Mouse (Mus musculus): Measurements from ENCODE around the gene Nudt14. TPM values are rescaled to one million over a fixed set of nuclear protein-coding genes. Genes with fewer than 3 reads are reported as not detected.

Gene Nudt14
- polyA plus RNA-seq, 1 experiment = 66.1 TPM

GRCm38 (mm10) chr12:112927265-112927664 lies 14.7 kb downstream of the Nudt14 start:
- WGBS = 49% methylated on average over 14 of the region's 14 CpGs
- Histone ChIP-seq H3K27ac (ENCODE audit: insufficient read depth, low read depth, low read length) (no peak overlapping the region), H3K4me1 (ENCODE audit: control insufficient read depth, insufficient read depth, low read length) (no peaks in the 10 kb centered on the region), H3K36me3 (ENCODE audit: control insufficient read depth, insufficient read depth, low read length) (no peaks in the 10 kb centered on the region), H3K4me3 (ENCODE audit: insufficient read depth, low read depth, low read length) (no peak overlapping the region), H3K27me3 (replicated peaks; ENCODE audit: control insufficient read depth, insufficient read depth, low read length) (peaks cover 2% of the 10 kb centered on the region; the same call in 1 of the 2 replicates)
- no peak for DNase-seq
- TF ChIP-seq POLR2A (IDR thresholded peaks at IDR 0.05; ENCODE audit: low read depth, low read length) = no peak
- TF ChIP-seq CTCF (conservative IDR thresholded peaks at IDR 0.05; ENCODE audit: insufficient read depth, insufficient read length, low read depth, low read length) = no peak

GRCm38 (mm10) chr12:112925950-112926349 lies 16.0 kb downstream of the Nudt14 start:
- DNase-seq = no peak
- WGBS = 92% methylated on average over 6 of the region's 6 CpGs
- TF ChIP-seq CTCF (conservative IDR thresholded peaks at IDR 0.05; ENCODE audit: insufficient read depth, insufficient read length, low read depth, low read length) (no peak), POLR2A (IDR thresholded peaks at IDR 0.05; ENCODE audit: low read depth, low read length) (no peak)
- no peak overlapping the region for H3K4me3 ChIP-seq (ENCODE audit: insufficient read depth, low read depth, low read length)
- H3K27ac ChIP-seq (ENCODE audit: insufficient read depth, low read depth, low read length) = no peak overlapping the region
- H3K4me1 ChIP-seq (ENCODE audit: control insufficient read depth, insufficient read depth, low read length) = no peaks in the 10 kb centered on the region
- H3K36me3 ChIP-seq (ENCODE audit: control insufficient read depth, insufficient read depth, low read length) = no peaks in the 10 kb centered on the region
- H3K27me3 ChIP-seq (replicated peaks; ENCODE audit: control insufficient read depth, insufficient read depth, low read length) = peaks cover 2% of the 10 kb centered on the region; the same call in 1 of the 2 replicates

GRCm38 (mm10) chr12:112922541-112922940 lies 19.4 kb downstream of the Nudt14 start:
- Histone ChIP-seq H3K4me3 (ENCODE audit: insufficient read depth, low read depth, low read length) (no peak overlapping the region), H3K27ac (ENCODE audit: insufficient read depth, low read depth, low read length) (no peak overlapping the region), H3K27me3 (replicated peaks; ENCODE audit: control insufficient read depth, insufficient read depth, low read length) (no peaks in the 10 kb centered on the region), H3K36me3 (ENCODE audit: control insufficient read depth, insufficient read depth, low read length) (no peaks in the 10 kb centered on the region), H3K4me1 (ENCODE audit: control insufficient read depth, insufficient read depth, low read length) (no peaks in the 10 kb centered on the region)
- no peak for TF ChIP-seq POLR2A (IDR thresholded peaks at IDR 0.05; ENCODE audit: low read depth, low read length)
- no peak for TF ChIP-seq CTCF (conservative IDR thresholded peaks at IDR 0.05; ENCODE audit: insufficient read depth, insufficient read length, low read depth, low read length)
- 43% methylated on average over 3 of the region's 3 CpGs for WGBS
- DNase-seq = no peak

GRCm38 (mm10) chr12:112921518-112921917 lies 20.4 kb downstream of the Nudt14 start:
- Histone ChIP-seq H3K4me1 (ENCODE audit: control insufficient read depth, insufficient read depth, low read length) (no peaks in the 10 kb centered on the region), H3K27ac (ENCODE audit: insufficient read depth, low read depth, low read length) (no peak overlapping the region), H3K4me3 (ENCODE audit: insufficient read depth, low read depth, low read length) (no peak overlapping the region), H3K36me3 (ENCODE audit: control insufficient read depth, insufficient read depth, low read length) (no peaks in the 10 kb centered on the region), H3K27me3 (replicated peaks; ENCODE audit: control insufficient read depth, insufficient read depth, low read length) (no peaks in the 10 kb centered on the region)
- TF ChIP-seq CTCF (conservative IDR thresholded peaks at IDR 0.05; ENCODE audit: insufficient read depth, insufficient read length, low read depth, low read length) (no peak), POLR2A (IDR thresholded peaks at IDR 0.05; ENCODE audit: low read depth, low read length) (no peak)
- 91% methylated on average over 12 of the region's 12 CpGs for WGBS
- DNase-seq = no peak

DNA sequence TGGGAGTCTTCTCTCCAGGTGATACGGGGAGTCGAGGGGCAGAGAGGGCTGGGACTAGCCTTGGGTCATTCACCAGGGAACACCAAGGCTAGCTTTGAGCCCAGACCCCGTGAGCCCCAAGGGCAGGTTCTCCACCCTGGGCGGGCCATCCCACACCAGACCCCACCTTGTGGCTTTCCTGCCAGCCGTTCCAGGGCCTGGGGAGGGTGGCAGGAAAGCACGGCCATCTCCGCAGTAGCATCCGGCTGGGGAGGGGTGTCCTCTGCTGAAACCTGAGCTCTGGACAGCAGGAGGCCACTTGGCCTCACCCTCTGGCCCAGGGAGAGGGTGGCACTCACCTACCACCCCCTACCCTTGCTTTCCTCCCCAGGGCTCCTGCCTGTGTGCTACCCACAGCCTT lies 24.0 kb downstream of the Nudt14 start:
- H3K27ac ChIP-seq (ENCODE audit: insufficient read depth, low read depth, low read length) = peak overlapping the region; percentile 93
- no peaks in the 10 kb centered on the region for H3K4me1 ChIP-seq (ENCODE audit: control insufficient read depth, insufficient read depth, low read length)
- DNase-seq = peak; percentile 30
- H3K36me3 ChIP-seq (ENCODE audit: control insufficient read depth, insufficient read depth, low read length) = no peaks in the 10 kb centered on the region
- peak overlapping the region; percentile 28; the same call in 1 of the 2 replicates for H3K4me3 ChIP-seq (ENCODE audit: insufficient read depth, low read depth, low read length)
- TF ChIP-seq POLR2A (IDR thresholded peaks at IDR 0.05; ENCODE audit: low read depth, low read length) (no peak), CTCF (conservative IDR thresholded peaks at IDR 0.05; ENCODE audit: insufficient read depth, insufficient read length, low read depth, low read length) (no peak)
- no peaks in the 10 kb centered on the region for H3K27me3 ChIP-seq (replicated peaks; ENCODE audit: control insufficient read depth, insufficient read depth, low read length)
- 55% methylated on average over 8 of the region's 8 CpGs for WGBS

- TF ChIP-seq POLR2A (IDR thresholded peaks at IDR 0.05; ENCODE audit: low read depth, low read length) (no peak), CTCF (conservative IDR thresholded peaks at IDR 0.05; ENCODE audit: insufficient read depth, insufficient read length, low read depth, low read length) (no peak)
- DNase-seq = peak; percentile 59
- no peaks in the 10 kb centered on the region for H3K4me1 ChIP-seq (ENCODE audit: control insufficient read depth, insufficient read depth, low read length)
- H3K4me3 ChIP-seq (ENCODE audit: insufficient read depth, low read depth, low read length) = peak overlapping the region; percentile 28; the same call in 1 of the 2 replicates
- peak overlapping the region; percentile 93 for H3K27ac ChIP-seq (ENCODE audit: insufficient read depth, low read depth, low read length)
- 58% methylated on average over 11 of the region's 11 CpGs for WGBS
- H3K36me3 ChIP-seq (ENCODE audit: control insufficient read depth, insufficient read depth, low read length) = no peaks in the 10 kb centered on the region
- H3K27me3 ChIP-seq (replicated peaks; ENCODE audit: control insufficient read depth, insufficient read depth, low read length) = no peaks in the 10 kb centered on the region
Measured at GRCm38 (mm10) chr12:112917486-112917885, 24.4 kb downstream of the Nudt14 start.

DNA sequence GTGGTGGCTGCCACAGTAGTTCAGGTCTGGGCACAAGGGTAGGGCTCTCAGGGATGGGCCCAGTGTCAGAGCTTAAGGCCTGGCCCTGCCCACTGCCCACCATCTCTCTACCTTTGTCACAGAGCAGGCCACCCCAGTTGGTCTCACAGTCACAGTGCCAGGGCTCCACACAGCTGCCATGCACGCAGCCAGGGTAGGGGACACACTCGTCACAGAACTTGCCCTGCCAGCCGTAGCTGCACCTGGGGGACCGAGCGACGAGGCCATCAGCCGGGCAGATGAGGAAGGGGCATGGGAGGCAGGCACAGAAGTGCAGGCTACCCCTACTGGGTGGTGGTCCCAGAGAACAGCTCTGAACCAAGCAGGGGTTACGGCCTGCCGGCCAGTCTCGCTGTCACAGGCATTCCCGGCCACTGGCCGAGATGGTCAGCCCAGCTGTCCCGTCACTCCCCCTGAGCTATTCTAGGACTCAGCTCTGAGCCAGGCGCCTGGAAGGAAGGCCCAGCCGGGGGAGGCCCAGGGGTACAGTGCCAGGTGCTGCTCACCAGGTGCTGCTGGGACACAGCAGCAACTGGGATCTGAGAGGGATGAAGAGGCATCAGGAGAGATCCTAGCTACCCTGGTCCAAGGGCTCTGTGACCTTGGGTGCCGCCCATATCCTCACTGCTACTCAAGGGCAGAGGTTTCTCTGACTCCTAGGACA lies 25.1 kb downstream of the Nudt14 start:
- no peak for DNase-seq
- no peak for TF ChIP-seq POLR2A (IDR thresholded peaks at IDR 0.05; ENCODE audit: low read depth, low read length)
- TF ChIP-seq CTCF (conservative IDR thresholded peaks at IDR 0.05; ENCODE audit: insufficient read depth, insufficient read length, low read depth, low read length) = no peak
- Histone ChIP-seq H3K27me3 (replicated peaks; ENCODE audit: control insufficient read depth, insufficient read depth, low read length) (no peaks in the 10 kb centered on the region), H3K27ac (ENCODE audit: insufficient read depth, low read depth, low read length) (peak overlapping the region; percentile 93; the same call in 1 of the 2 replicates), H3K4me1 (ENCODE audit: control insufficient read depth, insufficient read depth, low read length) (no peaks in the 10 kb centered on the region), H3K36me3 (ENCODE audit: control insufficient read depth, insufficient read depth, low read length) (no peaks in the 10 kb centered on the region), H3K4me3 (ENCODE audit: insufficient read depth, low read depth, low read length) (no peak overlapping the region)
- WGBS = 82% methylated on average over 16 of the region's 16 CpGs
